ENCODE assay signal across 8 mouse cellular contexts in genomic region chr12:88361120-88361445, GRCm38 (mm10). TPM values are rescaled to one million over a fixed set of nuclear protein-coding genes. Genes with fewer than 3 reads are reported as not detected.
DNase-seq lines count a peak whose midpoint lies in the region; ATAC-seq and TF ChIP-seq lines count a peak whose summit lies in the region.

No protein-coding gene starts in this region.

- ATAC-seq in erythroblast, adult 5-6 weeks (replicated peaks; ENCODE audit: low FRiP score, poor library complexity, severe bottlenecking), result no peak
- ATAC-seq in forebrain, embryonic 15.5 days (replicated peaks), result peak; percentile 3; the same call in 1 of the 2 replicates
- ATAC-seq in liver, postnatal 0 days, result no peak; the same call in 1 of the 2 replicates

- H3K9ac ChIP-seq in forebrain, embryonic 15.5 days (replicated peaks), result peak overlapping the region; percentile 70
- peak overlapping the region; percentile 77 for H3K9ac ChIP-seq in liver, postnatal 0 days (replicated peaks)

- no peak for TF ChIP-seq EP300 in liver, postnatal 0 days (IDR thresholded peaks at IDR 0.05; ENCODE audit: low read depth)

- H3K36me3 ChIP-seq in erythroblast, embryonic 14.5 days (ENCODE audit: control insufficient read depth), result no peaks in the 10 kb centered on the region
- no peaks in the 10 kb centered on the region for H3K36me3 ChIP-seq in forebrain, embryonic 15.5 days
- no peaks in the 10 kb centered on the region for H3K36me3 ChIP-seq in liver, postnatal 0 days (replicated peaks; ENCODE audit: insufficient read depth, low read length)

- no peaks in the 10 kb centered on the region for H3K9me3 ChIP-seq in erythroblast, embryonic 14.5 days (ENCODE audit: control insufficient read depth, low read length)
- no peaks in the 10 kb centered on the region for H3K9me3 ChIP-seq in forebrain, embryonic 15.5 days
- no peaks in the 10 kb centered on the region for H3K9me3 ChIP-seq in liver, postnatal 0 days (ENCODE audit: low read length)

- 45% methylated on average over 9 of the region's 9 CpGs for WGBS in forebrain, embryonic 15.5 days
- WGBS in liver, postnatal 0 days (ENCODE audit: insufficient replicate concordance), result 37% methylated on average over 9 of the region's 9 CpGs

- H3K4me1 ChIP-seq in erythroblast, embryonic 14.5 days (ENCODE audit: control insufficient read depth), result peaks cover 11% of the 10 kb centered on the region
- peaks cover 6% of the 10 kb centered on the region for H3K4me1 ChIP-seq in forebrain, embryonic 15.5 days
- peaks cover 4% of the 10 kb centered on the region; the same call in 1 of the 2 replicates for H3K4me1 ChIP-seq in liver, postnatal 0 days (ENCODE audit: insufficient read depth)

- H3K27ac ChIP-seq in forebrain, embryonic 15.5 days (replicated peaks), result no peak overlapping the region
- peak overlapping the region; percentile 94 for H3K27ac ChIP-seq in liver, postnatal 0 days (ENCODE audit: low read depth)

- H3K4me2 ChIP-seq in forebrain, embryonic 15.5 days (replicated peaks), result peak overlapping the region; percentile 89
- H3K4me2 ChIP-seq in liver, postnatal 0 days (ENCODE audit: low read depth, low read length), result peak overlapping the region; percentile 94

- no peak for TF ChIP-seq CTCF in liver, postnatal 0 days (IDR thresholded peaks at IDR 0.05; ENCODE audit: low read depth)

- peak; percentile 55 for DNase-seq in A20 (ENCODE audit: low read depth, low spot score)
- DNase-seq in liver, postnatal 0 days, result no peak
- no peak for DNase-seq in layer of hippocampus, adult 8-10 months (ENCODE audit: low spot score in 2 of 2)
- DNase-seq in spleen, postnatal 36 days (ENCODE audit: low spot score in 2 of 2), result no peak
- DNase-seq in Muller cell, postnatal 12 days (ENCODE audit: inconsistent ontology term), result no peak

- no peaks in the 10 kb centered on the region for H3K27me3 ChIP-seq in erythroblast, embryonic 14.5 days (ENCODE audit: control insufficient read depth)
- H3K27me3 ChIP-seq in forebrain, embryonic 15.5 days, result no peaks in the 10 kb centered on the region
- H3K27me3 ChIP-seq in liver, postnatal 0 days (ENCODE audit: insufficient read depth, low read length), result no peaks in the 10 kb centered on the region

- peak overlapping the region; percentile 77 for H3K4me3 ChIP-seq in erythroblast, embryonic 14.5 days (replicated peaks)
- H3K4me3 ChIP-seq in forebrain, embryonic 15.5 days, result peak overlapping the region; percentile 85
- H3K4me3 ChIP-seq in liver, postnatal 0 days (ENCODE audit: low read depth, low read length), result peak overlapping the region; percentile 70

RNA-seq across cellular contexts. Expression of gene Adck1, which starts 0.7 kb away (rescaled TPM):
- 0.12 TPM in 1 of 2 replicates, not detected in the other for polyA plus RNA-seq in erythroblast, embryonic 14.5 days (2012)
- total RNA-seq in erythroblast, adult 5-6 weeks (2015; ENCODE audit: low replicate concordance), result 0.42 and 2.3 TPM in 2 replicates
- 1.8 and 2.0 TPM in 2 replicates for total RNA-seq in erythroblast, adult 5-6 weeks (2017; ENCODE audit: low replicate concordance)
- polyA plus RNA-seq in forebrain, embryonic 15.5 days (2015; fragmentation: Nextera tagmentation; extraction: Ambion mirVana), result 33.3 and 35.1 TPM in 2 replicates
- 7.9 and 8.4 TPM in 2 replicates for polyA plus RNA-seq in liver, postnatal 0 days (2015; fragmentation: Nextera tagmentation; extraction: Ambion mirVana)
- total RNA-seq in layer of hippocampus, adult 8-10 months (2022), result 10 to 100 TPM; 35.2 to 40.0 (median 35.5) TPM

RNA-seq across cellular contexts. Expression of gene Gm5039, which starts 37.3 kb away (rescaled TPM):
- not detected in 2 replicates for polyA plus RNA-seq in erythroblast, embryonic 14.5 days (2012)
- not detected in 2 replicates for total RNA-seq in erythroblast, adult 5-6 weeks (2015; ENCODE audit: low replicate concordance)
- not detected in 2 replicates for total RNA-seq in erythroblast, adult 5-6 weeks (2017; ENCODE audit: low replicate concordance)
- polyA plus RNA-seq in forebrain, embryonic 15.5 days (2015; fragmentation: Nextera tagmentation; extraction: Ambion mirVana), result not detected in 2 replicates
- polyA plus RNA-seq in liver, postnatal 0 days (2015; fragmentation: Nextera tagmentation; extraction: Ambion mirVana), result not detected in 2 replicates
- total RNA-seq in layer of hippocampus, adult 8-10 months (2022), result not detected
